Mouse (Mus musculus): ENCODE measurements around the gene Cux2. TPM values are rescaled to one million over a fixed set of nuclear protein-coding genes. Genes with fewer than 3 reads are reported as not detected.
A peak's percentile ranks its signal among the peaks of the same experiment; 100 is the strongest.
"Not testable (repeated sequence)": the region's sequence is repeated elsewhere in the genome, so short reads cannot be mapped to it uniquely, and the experiment has no call there.

Gene Cux2
- polyA plus RNA-seq, 1 experiment from 2014 or later: 6.4 TPM

DNA sequence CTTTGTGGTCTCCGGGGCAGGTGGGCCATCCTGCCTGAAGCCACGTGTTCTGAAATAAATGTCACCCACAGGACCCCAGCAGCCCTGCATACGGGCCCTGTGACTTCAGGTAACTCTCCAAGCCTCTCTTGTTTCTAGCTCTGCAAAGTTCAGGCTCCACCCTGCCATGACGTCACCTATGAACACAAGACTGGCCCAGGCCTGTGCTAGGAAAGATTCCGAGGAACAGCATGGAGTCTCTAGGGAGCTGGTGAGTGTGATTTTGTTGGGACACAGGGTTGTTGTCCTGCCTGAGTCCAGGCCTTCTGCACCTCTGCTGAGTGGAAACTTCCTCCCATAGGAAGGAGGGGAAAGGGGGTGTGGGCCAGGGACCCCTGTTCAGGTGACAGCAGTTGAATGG lies 181.9 kb downstream of the Cux2 start:
- H3K27ac ChIP-seq (replicated peaks): no peak overlapping the region
- no peak for DNase-seq (ENCODE audit: low spot score)
- 75% methylated on average over 5 of the region's 5 CpGs for WGBS
- H3K4me1 ChIP-seq: peaks cover 8% of the 10 kb centered on the region
- peaks cover 17% of the 10 kb centered on the region for H3K36me3 ChIP-seq
- no peak overlapping the region for H3K4me3 ChIP-seq
- no peaks in the 10 kb centered on the region for H3K9me3 ChIP-seq (replicated peaks)
- no peaks in the 10 kb centered on the region for H3K27me3 ChIP-seq (ENCODE audit: low read depth, poor library complexity, severe bottlenecking)

DNA sequence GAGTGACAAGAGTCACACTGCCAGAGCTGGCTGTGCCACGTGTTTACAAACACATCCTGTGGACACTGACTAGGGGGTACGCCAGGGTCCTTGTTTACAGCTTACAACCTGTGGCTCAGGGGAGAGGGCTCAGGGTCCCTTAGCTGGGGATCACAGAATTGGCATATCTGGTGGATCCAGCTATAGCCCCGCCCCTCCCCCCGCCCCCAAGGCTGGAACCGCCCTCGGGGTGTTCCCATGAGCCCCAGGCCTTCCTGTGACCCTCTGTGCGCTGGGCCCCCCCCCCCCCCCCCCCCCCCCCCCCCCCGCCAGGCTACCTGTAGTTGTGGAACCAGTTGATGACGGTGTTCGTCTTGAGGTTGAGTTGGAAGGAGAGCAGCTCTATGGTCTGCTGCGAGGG lies 185.6 kb downstream of the Cux2 start:
- H3K9me3 ChIP-seq (replicated peaks): peaks cover 10% of the 10 kb centered on the region
- no peak for DNase-seq (ENCODE audit: low spot score)
- H3K4me1 ChIP-seq: peaks cover 8% of the 10 kb centered on the region
- H3K27me3 ChIP-seq (ENCODE audit: low read depth, poor library complexity, severe bottlenecking): no peaks in the 10 kb centered on the region
- WGBS: 7% methylated on average over 7 of the region's 11 CpGs
- H3K27ac ChIP-seq (replicated peaks): peak overlapping the region; percentile 61; the same call in 1 of the 2 replicates
- peak overlapping the region; percentile 36 for H3K4me3 ChIP-seq
- peaks cover 33% of the 10 kb centered on the region for H3K36me3 ChIP-seq

DNA sequence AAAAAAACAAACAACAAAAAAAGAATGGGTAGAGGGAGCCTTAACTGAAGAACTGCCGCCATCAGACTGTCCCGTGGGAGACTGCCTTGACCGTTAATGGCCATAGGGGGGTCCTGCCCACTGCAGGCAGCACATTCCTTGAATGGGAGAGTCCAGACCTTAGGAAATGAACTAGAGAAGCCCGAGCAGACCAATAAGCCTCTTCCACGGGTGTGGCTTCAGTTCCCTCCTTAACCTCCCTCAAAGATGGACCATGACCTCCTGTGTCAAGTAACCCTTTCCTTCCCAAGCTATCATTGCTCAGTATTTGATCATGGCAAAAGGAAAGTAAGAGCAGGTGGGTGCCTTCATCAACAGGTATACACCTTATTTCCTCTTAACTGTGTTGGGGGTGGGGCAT lies 187.9 kb downstream of the Cux2 start:
- peaks cover 8% of the 10 kb centered on the region for H3K4me1 ChIP-seq
- no peaks in the 10 kb centered on the region for H3K27me3 ChIP-seq (ENCODE audit: low read depth, poor library complexity, severe bottlenecking)
- peaks cover 10% of the 10 kb centered on the region for H3K9me3 ChIP-seq (replicated peaks)
- no peak overlapping the region for H3K4me3 ChIP-seq
- no peak for DNase-seq (ENCODE audit: low spot score)
- no peak overlapping the region for H3K27ac ChIP-seq (replicated peaks)
- H3K36me3 ChIP-seq: peaks cover 36% of the 10 kb centered on the region
- WGBS: 74% methylated on average over 5 of the region's 5 CpGs

DNA sequence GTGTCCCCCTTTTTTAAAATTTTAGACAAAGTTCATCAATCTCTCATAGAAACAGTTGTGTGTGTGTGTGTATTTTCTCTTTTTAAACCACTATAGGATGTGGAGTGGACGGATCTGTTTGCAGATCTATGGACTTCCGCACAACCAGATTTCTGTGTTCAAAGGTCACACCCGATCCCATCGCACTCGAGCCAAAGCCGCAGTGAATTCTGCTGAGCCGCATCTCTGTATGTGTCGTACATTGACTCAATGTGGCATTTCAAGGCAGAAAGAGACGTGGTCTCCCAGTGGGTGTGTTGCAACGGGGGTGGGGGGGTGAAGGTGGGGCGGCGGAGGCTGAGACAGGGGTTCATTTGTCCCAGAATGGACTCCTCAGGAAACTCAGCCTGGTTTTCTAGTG lies 191.5 kb downstream of the Cux2 start:
- DNase-seq (ENCODE audit: low spot score): no peak
- WGBS: 92% methylated on average over 12 of the region's 12 CpGs
- Histone ChIP-seq H3K4me3 (no peak overlapping the region), H3K4me1 (peaks cover 17% of the 10 kb centered on the region), H3K27me3 (ENCODE audit: low read depth, poor library complexity, severe bottlenecking) (no peaks in the 10 kb centered on the region), H3K27ac (replicated peaks) (no peak overlapping the region), H3K36me3 (peaks cover 61% of the 10 kb centered on the region), H3K9me3 (replicated peaks) (peaks cover 10% of the 10 kb centered on the region)

DNA sequence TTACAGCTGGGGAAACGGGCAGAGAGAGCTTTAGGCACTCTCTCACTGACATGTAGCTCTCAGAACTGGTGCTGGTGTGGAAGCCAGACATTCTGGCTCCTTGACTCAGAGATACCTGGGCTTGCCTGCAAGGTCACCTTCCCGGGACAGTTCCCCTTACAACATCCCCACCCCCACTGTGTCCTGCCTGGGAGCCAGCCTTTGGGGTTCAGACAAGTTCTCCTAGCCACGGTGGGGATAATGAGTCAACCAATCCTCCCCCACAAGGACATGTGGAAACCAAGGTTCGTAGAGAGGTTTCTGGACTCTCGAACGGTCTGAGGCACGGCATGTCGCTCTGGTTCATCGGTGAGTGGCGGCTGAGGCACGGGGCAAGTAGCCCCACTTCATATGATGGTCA lies 193.2 kb downstream of the Cux2 start:
- H3K27ac ChIP-seq (replicated peaks): no peak overlapping the region
- peaks cover 78% of the 10 kb centered on the region for H3K36me3 ChIP-seq
- H3K4me3 ChIP-seq: no peak overlapping the region
- no peak for DNase-seq (ENCODE audit: low spot score)
- peaks cover 17% of the 10 kb centered on the region for H3K4me1 ChIP-seq
- H3K9me3 ChIP-seq (replicated peaks): peaks cover 10% of the 10 kb centered on the region
- no peaks in the 10 kb centered on the region for H3K27me3 ChIP-seq (ENCODE audit: low read depth, poor library complexity, severe bottlenecking)
- 89% methylated on average over 11 of the region's 11 CpGs for WGBS

DNA sequence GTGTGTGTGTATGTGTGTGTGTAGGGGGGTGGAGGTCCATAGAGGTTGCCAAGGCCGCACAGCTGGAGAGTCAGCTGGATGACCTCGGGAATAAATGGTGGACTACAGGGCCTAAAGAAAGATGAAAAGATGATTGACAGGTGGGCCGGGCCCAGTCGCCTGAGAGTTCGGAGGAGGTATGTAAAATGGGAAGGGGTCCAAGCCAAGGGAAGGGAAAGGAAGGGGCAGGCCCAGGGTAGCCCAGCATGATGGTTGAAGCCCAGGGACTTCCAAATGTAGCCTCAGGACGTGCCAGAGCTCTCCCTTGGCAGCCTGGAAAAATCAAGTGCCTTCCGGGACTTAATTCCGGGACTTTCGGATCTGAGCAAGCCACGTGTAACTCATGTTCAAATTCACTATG lies 195.1 kb downstream of the Cux2 start:
- no peak for DNase-seq (ENCODE audit: low spot score)
- peaks cover 73% of the 10 kb centered on the region for H3K36me3 ChIP-seq
- H3K27me3 ChIP-seq (ENCODE audit: low read depth, poor library complexity, severe bottlenecking): no peaks in the 10 kb centered on the region
- no peaks in the 10 kb centered on the region; the same call in 1 of the 2 replicates for H3K9me3 ChIP-seq (replicated peaks)
- H3K27ac ChIP-seq (replicated peaks): no peak overlapping the region
- peaks cover 35% of the 10 kb centered on the region for H3K4me1 ChIP-seq
- WGBS: 83% methylated on average over 10 of the region's 10 CpGs
- no peak overlapping the region for H3K4me3 ChIP-seq

DNA sequence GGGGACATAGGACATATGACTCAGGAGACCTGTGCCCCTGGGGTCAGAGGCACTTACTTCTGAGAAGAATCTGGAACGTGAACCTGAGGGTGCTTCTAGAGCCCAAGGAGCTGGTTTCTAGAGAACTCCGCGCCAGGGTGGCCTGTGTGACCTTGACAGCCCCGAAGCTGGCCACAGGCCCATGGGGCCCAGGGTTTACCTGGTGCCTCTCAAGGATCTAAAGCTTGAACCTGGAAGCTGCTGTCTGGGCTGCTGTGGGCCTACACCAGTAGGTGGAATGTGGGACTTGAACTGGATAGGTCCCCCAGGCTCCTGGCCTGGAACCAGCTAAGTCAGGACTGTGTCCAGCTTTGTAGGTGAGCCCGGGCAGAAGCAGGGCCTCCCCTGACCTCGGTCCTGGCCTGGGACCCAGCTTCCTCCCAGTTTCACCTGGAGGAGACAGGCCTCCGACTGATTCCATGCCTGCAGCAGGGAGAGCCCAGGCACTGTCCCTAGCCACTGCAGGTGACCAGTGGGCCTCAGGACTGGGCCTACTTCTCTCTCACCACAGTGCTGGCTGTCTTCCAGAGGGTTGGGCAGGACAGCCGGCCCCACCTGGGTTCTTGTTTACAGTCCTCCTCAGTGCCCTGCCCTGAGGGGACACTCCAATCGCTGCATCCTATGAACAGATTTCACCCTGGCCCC lies 196.4 kb downstream of the Cux2 start:
- WGBS: 90% methylated on average over 9 of the region's 9 CpGs
- Histone ChIP-seq H3K27me3 (ENCODE audit: low read depth, poor library complexity, severe bottlenecking) (no peaks in the 10 kb centered on the region), H3K9me3 (replicated peaks) (no peaks in the 10 kb centered on the region; the same call in 1 of the 2 replicates), H3K27ac (replicated peaks) (peak overlapping the region; percentile 18; the same call in 1 of the 2 replicates), H3K36me3 (peaks cover 66% of the 10 kb centered on the region), H3K4me3 (no peak overlapping the region), H3K4me1 (peaks cover 41% of the 10 kb centered on the region)
- DNase-seq (ENCODE audit: low spot score): no peak

DNA sequence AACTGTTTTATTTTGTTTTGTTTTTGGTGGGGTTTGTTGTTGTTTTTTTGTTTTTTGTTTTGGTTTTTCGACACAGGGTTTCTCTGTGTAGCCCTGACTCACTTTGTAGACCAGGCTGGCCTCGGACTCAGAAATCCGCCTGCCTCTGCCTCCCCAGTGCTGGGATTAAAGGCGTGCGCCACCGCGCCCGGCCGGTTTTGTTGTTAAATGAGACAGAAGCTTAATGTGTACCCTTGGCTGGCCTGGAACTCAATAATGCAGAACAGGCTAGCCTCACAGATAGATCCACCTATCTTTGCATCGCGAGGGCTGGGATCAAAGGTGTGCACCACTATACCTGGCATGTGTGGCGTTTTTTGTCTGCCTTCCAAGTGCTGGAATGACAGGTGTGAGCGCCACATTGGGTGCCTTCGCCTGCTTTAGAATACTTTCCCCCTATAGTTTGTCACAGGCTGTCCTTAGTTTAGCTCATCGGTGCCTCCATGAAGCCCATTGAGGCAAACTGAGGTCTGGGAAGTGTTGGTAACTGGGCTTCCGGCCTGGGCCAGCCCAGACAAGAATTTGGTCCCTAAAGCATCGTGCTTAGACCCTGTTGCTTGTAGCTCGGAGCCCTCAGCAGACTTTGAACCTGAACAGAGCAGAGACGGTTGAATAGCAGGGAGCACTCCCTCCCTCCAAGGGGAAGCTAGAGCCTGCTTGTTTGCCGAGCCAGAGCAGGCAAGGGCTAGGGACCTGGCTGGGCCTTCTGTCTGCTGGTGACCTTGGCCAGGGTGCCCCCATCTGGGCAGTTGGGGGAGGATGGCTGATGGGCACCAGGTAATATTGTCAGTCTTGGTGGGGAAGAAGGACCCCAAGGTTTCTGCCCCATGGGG lies 200.2 kb downstream of the Cux2 start:
- no peaks in the 10 kb centered on the region for H3K9me3 ChIP-seq (replicated peaks)
- DNase-seq (ENCODE audit: low spot score): peak; percentile 31
- H3K27me3 ChIP-seq (ENCODE audit: low read depth, poor library complexity, severe bottlenecking): peaks cover 20% of the 10 kb centered on the region
- H3K4me1 ChIP-seq: peaks cover 48% of the 10 kb centered on the region
- peak overlapping the region; percentile 84 for H3K4me3 ChIP-seq
- H3K27ac ChIP-seq (replicated peaks): peak overlapping the region; percentile 96
- H3K36me3 ChIP-seq: peaks cover 41% of the 10 kb centered on the region
- 45% methylated on average over 20 of the region's 20 CpGs for WGBS

DNA sequence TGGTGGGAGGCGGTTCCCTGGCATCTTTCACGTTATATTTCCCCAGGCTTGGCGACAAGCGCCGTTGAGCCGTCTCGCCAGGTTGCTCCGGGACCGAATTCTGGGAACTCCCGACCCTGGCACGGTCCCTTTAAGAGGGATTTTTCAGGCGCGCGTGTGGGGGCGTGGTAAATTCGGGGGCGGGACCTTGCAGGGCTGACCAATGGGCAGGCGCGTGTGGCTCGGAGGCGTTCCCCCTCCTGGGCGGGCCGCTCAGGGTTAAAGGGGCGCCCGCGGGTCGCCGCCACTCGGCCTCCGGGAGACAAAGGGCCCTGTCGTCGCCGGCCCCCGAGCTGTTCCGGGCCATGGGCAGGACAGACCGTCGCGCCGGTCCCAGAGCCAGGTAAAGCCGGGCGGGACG lies 201.2 kb downstream of the Cux2 start, which contains the start of gene Pheta1:
Gene Pheta1 (plus strand): TSS at position 242 of the 400 bp plus-strand sequence.
- peaks cover 30% of the 10 kb centered on the region for H3K27me3 ChIP-seq (ENCODE audit: low read depth, poor library complexity, severe bottlenecking)
- under 1% methylated on average over 38 of the region's 42 CpGs for WGBS
- peaks cover 39% of the 10 kb centered on the region for H3K4me1 ChIP-seq
- peak within 1 kb of the TSS; percentile 84 for H3K4me3 ChIP-seq
- DNase-seq (ENCODE audit: low spot score): peak; percentile 96
- H3K9me3 ChIP-seq (replicated peaks): no peaks in the 10 kb centered on the region
- peak within 1 kb of the TSS; percentile 96 for H3K27ac ChIP-seq (replicated peaks)
- H3K36me3 ChIP-seq: peaks cover 32% of the 10 kb centered on the region

DNA sequence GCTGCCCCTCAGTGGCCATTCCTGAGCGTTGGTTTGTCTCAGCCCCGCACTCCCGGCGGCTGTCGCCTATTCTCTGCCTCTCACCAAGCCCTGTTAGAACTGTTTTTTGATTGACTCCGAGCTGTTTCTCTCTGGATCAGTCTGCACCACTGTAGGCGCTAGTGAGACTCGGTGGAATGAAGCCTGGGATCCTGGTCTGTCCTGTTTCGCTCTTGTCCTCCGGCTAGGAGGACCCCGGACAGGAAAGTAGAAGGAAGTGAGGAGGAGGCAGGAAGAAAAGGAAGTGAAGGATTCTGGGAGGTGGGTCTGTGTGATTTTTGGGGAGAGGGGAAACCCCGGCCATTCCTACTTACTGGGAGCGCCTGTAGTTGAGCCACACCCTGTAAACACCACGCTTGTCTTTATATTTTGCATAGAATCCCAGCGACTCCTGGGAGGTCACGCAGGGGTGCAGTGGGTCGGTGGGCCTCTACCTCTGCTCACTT lies 201.8 kb downstream of the Cux2 start:
- Histone ChIP-seq H3K27ac (replicated peaks) (peak overlapping the region; percentile 96), H3K36me3 (peaks cover 25% of the 10 kb centered on the region), H3K9me3 (replicated peaks) (no peaks in the 10 kb centered on the region), H3K4me1 (peaks cover 44% of the 10 kb centered on the region), H3K4me3 (peak overlapping the region; percentile 84), H3K27me3 (ENCODE audit: low read depth, poor library complexity, severe bottlenecking) (peaks cover 37% of the 10 kb centered on the region)
- WGBS: under 1% methylated on average over 17 of the region's 17 CpGs
- peak; percentile 73 for DNase-seq (ENCODE audit: low spot score)

DNA sequence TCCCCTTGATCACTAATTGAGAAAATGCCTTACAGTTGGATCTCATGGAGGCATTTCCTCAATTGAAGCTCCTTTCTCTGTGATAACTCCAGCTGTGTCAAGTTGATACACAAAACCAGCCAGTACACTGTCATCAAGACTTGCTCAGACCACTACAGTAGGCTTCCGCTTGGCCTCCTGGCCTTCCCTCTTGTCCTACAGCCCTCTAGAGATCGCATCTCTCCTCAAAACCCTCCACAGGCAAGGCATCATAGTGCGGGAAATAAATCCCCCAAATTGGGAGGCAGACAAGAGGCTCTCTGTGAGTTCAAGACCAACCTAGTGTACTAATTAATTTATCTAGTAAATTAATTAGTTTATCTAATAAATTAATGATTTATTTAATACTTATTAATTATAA lies 202.6 kb downstream of the Cux2 start:
- not testable (repeated sequence) for H3K9me3 ChIP-seq (replicated peaks); H3K27ac ChIP-seq (replicated peaks); DNase-seq (ENCODE audit: low spot score); H3K4me3 ChIP-seq
- WGBS: 81% methylated on average over 3 of the region's 3 CpGs
- Histone ChIP-seq H3K36me3 (peaks cover 17% of the 10 kb centered on the region), H3K4me1 (peaks cover 52% of the 10 kb centered on the region), H3K27me3 (ENCODE audit: low read depth, poor library complexity, severe bottlenecking) (peaks cover 45% of the 10 kb centered on the region)

DNA sequence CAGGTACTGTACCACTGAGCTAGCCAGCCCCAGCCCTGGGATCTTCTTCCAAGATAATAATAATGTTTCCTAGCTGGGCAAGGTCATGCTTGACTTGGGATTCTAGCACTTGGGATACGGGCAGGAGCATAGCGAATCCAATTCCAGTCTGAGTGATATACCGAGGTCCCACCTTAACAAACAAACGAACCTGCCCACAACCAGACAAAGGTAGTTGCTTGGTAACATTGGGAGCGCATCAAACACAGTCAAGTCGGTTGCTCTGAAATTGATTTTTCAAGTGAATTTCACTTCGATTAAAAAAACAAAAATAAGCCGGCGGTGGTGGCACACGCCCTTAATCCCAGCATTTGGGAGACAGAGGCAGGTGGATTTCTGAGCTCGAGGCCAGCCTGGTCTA lies 203.6 kb downstream of the Cux2 start:
- H3K27ac ChIP-seq (replicated peaks): no peak overlapping the region
- peaks cover 53% of the 10 kb centered on the region for H3K4me1 ChIP-seq
- WGBS: 84% methylated on average over 11 of the region's 11 CpGs
- H3K4me3 ChIP-seq: no peak overlapping the region
- no peak for DNase-seq (ENCODE audit: low spot score)
- peaks cover 54% of the 10 kb centered on the region for H3K27me3 ChIP-seq (ENCODE audit: low read depth, poor library complexity, severe bottlenecking)
- H3K36me3 ChIP-seq: peaks cover 7% of the 10 kb centered on the region
- no peaks in the 10 kb centered on the region; the same call in 1 of the 2 replicates for H3K9me3 ChIP-seq (replicated peaks)

DNA sequence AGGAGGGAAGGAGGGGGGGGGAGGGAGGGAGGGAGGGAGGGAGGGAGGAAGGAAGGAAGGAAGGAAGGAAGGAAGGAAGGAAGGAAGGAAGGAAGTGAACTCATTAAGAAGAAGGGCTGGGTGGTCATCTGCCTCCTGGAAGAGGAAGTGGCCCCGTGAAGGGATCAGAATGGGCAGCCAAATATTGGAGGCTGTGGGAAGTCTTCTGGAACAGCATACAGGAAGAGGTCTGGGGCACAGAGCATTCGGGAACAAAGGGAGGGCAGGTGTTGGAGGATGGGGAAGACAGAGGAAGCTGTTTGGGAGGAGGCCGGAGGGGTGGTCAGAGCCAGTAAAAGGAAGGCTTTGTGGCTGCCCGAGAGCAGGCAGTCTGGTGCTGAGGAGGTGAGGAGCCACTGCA lies 204.5 kb downstream of the Cux2 start:
- Histone ChIP-seq H3K4me3 (no peak overlapping the region), H3K27me3 (ENCODE audit: low read depth, poor library complexity, severe bottlenecking) (peaks cover 64% of the 10 kb centered on the region), H3K9me3 (replicated peaks) (peaks cover 6% of the 10 kb centered on the region; the same call in 1 of the 2 replicates), H3K27ac (replicated peaks) (no peak overlapping the region), H3K36me3 (no peaks in the 10 kb centered on the region), H3K4me1 (peaks cover 44% of the 10 kb centered on the region)
- no peak for DNase-seq (ENCODE audit: low spot score)
- WGBS: 39% methylated on average over 4 of the region's 4 CpGs
